Mouse (Mus musculus): ENCODE measurements around the gene Pald1.

Pald1 gene

GRCm38 (mm10) chr10:61383021-61383714 lies at the start of gene Pald1:
Gene Pald1 (minus strand): TSS chr10:61383530.
- DNase-seq (ENCODE audit: low spot score): peak; percentile 91

DNA sequence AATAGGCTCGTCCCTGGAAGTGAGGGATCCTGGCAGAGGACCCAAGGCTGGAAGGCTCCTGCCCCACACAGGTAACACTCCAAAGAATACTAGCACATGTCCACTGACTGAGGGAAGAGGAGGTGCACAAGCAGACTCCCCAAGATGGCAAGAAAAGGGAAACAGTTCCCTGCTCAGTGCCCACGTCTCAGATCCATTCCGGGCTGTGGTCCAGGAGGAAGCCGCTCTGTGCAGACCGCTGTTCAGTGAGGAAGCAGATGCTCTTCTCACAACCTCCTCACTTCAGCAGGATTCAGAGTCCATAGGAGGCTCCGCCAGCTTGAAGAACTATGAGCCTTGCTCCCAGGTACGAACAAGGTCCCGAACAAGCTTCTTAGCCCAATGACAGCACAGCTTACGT lies 48.0 kb upstream of the Pald1 start:
- DNase-seq (ENCODE audit: low spot score): no peak

DNA sequence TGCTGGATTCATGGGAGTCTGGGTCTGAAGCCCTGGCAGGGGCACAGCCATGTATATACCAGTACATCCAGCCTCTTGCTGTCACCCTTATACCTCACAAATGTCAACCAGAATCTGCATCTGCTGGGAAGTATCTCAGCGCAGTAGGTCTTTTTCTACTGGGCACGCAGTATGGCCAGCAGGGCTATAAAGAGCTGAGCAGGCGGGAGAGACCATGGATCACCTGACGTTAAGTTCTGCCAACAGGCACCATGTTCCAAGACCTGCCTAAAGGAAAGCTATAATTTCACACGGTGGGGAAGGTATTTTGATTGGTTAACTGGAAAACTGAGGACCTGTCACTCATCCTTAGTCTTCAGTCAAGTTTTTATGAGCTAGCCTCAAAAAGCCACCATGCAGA lies 45.7 kb upstream of the Pald1 start:
- DNase-seq (ENCODE audit: low spot score): no peak

- DNase-seq (ENCODE audit: low spot score): no peak
Observed at GRCm38 (mm10) chr10:61428416-61428815, 45.1 kb upstream of the Pald1 start.

GRCm38 (mm10) chr10:61427951-61428350 lies 44.6 kb upstream of the Pald1 start:
- DNase-seq (ENCODE audit: low spot score): no peak

- no peak for DNase-seq (ENCODE audit: low spot score)
Observed at GRCm38 (mm10) chr10:61426251-61426757, 43.0 kb upstream of the Pald1 start.

GRCm38 (mm10) chr10:61425047-61425446 lies 41.7 kb upstream of the Pald1 start:
- no peak for DNase-seq (ENCODE audit: low spot score)

- no peak for DNase-seq (ENCODE audit: low spot score)
Observed at GRCm38 (mm10) chr10:61424500-61424899, 41.2 kb upstream of the Pald1 start.

DNA sequence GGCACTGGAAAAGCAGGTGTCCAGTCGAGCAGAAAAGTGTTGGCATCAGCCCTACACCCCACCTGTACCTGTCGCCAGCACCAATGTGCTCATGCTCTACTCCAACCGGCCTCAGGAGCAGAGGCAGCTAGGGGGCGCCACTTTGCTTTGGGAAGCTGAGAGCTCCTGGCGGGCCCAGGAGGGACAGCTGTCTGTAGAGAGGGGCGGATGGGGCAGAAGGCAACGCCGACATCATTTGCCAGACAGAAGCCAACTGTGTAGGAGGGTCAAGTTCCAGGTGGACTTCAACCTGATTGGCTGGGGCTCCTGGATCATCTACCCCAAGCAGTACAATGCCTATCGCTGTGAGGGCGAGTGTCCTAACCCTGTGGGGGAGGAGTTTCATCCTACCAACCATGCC lies 40.0 kb upstream of the Pald1 start:
- DNase-seq (ENCODE audit: low spot score): no peak

DNA sequence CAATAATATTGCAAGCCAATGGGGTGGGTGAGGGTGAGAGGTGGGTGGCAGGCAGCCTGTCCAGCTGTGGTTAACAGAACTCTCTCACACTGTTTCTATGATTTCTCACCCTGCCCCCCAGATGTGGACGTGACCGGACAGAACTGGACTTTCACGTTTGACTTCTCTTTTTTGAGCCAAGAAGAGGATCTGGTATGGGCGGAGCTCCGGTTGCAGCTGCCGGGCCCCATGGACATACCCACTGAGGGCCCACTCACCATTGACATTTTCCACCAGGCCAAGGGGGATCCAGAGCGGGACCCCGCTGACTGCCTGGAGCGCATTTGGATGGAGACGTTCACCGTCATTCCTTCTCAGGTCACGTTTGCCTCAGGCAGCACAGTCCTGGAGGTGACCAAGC lies 39.5 kb upstream of the Pald1 start:
- no peak for DNase-seq (ENCODE audit: low spot score)

DNA sequence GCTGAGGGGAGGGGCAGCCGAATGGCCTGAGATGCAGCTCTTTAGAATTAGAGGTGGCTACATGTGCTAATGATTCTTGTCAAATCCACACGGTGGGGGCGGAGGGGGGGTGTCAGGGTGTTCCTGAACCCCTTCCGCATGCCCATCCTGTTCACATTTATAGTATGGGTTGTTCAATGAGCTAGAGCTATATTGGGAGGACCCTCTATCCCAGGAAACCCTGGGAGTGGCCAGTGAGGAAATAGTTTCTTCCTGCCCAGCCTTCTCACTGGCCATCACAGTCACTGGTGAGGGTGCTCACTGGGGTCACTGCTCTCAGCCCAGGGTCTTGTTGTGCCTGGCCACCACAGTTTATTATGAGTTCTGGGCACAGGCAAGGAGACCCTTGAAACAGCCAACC lies 36.7 kb upstream of the Pald1 start:
- no peak for DNase-seq (ENCODE audit: low spot score)

DNA sequence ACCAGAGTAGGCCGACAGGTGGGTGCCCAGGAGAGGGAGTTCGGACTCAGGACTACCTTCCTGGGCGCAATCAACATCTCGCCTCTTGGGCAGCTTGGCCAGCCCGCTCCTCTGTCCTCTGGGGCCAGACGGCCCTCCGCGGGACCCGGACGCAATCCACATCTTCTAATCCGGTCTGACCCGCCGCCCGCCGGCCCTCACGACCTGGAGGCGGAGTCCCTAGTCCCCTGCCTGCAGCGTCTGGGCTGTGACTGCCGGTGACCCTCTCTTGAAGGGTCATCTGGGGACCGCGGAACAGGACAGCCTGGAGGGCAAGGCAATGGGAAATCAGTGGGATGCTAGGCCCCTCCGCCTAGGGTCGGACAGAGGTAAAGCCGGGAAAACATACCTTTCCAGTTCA lies 35.8 kb upstream of the Pald1 start:
- DNase-seq (ENCODE audit: low spot score): peak; percentile 58

DNA sequence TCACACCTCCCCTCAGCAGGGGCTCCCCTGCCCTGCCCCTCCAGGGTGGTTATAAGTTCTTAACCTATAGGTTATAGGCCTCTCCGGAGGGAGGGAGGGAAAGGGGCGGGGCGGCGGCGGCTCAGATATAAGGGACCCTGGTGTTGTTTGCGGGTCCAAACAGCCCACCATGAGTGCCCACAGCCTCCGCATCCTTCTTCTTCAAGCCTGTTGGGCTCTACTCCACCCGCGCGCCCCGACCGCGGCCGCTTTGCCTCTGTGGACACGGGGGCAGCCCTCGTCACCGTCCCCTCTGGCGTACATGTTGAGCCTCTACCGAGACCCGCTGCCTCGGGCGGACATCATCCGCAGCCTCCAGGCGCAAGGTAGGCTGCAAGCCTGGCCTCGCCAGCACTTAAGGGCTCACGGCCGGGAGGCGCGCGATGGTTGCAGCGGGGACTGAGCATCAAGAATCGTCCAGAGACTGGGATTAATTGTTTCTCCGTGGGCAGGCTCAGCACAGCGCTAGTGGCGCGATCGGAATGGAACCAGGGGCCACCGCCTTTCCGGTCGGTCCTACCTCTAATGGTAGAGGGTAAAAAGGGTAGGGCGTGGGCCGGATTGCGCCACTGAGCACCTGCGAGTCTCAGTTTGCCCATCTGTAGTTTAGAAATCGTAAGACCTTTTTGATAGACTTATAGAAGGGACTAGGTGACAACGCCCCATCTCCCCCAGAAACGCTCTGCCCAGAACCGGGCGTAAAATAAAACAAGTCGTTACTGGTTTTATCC lies 35.0 kb upstream of the Pald1 start:
- DNase-seq (ENCODE audit: low spot score): peak; percentile 58

- DNase-seq (ENCODE audit: low spot score): no peak
Observed at GRCm38 (mm10) chr10:61417672-61418071, 34.3 kb upstream of the Pald1 start, which contains the start of gene Nodal. Gene Nodal (plus strand): TSS chr10:61417972.

GRCm38 (mm10) chr10:61417046-61417445 lies 33.7 kb upstream of the Pald1 start:
- DNase-seq (ENCODE audit: low spot score): no peak

DNA sequence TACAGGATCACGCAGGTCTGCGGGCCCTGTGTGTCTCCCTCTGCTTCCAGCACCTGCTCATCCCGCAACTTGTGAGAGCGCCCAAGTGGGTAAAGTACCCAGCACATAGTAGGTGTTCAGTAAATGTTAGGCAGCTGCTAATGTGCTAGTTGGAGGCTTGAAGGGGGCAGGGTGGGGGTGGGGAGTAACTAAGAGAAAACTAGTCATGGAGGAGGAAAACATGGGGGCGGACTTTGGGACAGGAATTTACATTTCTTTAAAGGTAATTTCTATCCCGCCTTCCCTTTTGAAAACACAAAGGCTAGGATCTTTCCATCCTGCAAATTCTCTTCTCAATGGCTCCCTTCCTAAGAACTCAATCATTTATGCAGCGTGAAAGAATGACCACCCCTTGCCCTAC lies 33.2 kb upstream of the Pald1 start:
- DNase-seq (ENCODE audit: low spot score): no peak

GRCm38 (mm10) chr10:61415890-61416289 lies 32.6 kb upstream of the Pald1 start:
- no peak for DNase-seq (ENCODE audit: low spot score)

DNA sequence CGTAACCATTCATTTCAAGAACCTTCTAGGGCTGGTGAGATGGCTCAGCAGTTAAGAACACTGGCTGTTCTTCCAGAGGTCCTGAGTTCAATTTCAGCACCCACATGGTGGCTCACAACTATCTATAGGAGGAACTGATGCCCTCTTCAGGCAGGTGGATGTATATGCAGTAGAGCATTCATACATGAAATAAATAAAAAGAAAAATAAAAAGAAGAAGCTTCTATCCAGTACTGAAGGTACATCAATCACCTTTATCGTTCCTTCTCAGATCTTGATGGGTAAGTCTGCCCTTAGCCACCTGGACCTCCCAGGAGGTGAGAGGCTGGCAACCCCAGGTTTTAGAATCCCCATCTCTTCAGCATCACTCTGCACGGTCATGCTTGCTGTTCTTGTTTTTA lies 31.9 kb upstream of the Pald1 start:
- no peak for DNase-seq (ENCODE audit: low spot score)

GRCm38 (mm10) chr10:61412910-61413625 lies 29.7 kb upstream of the Pald1 start:
- no peak for DNase-seq (ENCODE audit: low spot score)

DNA sequence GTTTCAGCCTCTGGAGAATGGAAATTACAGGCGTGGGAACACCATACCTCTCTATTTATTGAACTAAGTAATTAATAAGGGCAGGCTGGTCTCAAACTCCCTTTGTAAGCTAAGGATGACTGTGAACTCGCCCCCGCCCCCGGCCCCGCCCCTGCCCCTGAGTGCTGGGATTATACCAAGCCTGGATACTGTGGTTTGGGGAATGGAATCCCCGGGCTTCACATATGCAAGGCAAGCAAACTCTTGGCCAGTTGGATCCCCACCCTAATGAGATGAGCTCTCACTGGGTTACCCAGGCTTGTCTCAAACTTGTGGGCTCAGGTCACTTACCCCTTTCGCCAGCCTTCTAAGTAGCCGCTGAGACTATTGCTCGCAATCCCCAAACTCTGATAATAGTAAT lies 26.9 kb upstream of the Pald1 start:
- no peak for DNase-seq (ENCODE audit: low spot score)

DNA sequence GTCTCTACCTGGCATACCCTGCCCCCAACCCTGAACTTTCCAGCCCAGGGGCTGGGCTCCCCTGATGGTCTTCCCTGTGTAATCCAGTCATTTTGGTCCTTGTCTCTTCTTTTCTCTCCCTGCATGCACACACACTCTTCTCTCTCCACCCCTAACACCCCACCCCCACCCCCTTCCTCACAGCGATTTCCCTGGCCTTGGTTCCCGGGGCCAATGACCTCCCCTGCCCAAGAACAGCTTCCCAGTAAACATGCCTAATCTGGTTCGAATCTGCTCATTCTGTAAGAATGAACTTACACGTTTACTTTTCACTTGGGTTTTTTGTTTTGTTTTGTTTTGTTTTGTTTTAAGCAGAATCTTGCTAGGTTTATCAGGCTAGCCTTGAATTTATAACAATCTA lies 26.4 kb upstream of the Pald1 start:
- DNase-seq (ENCODE audit: low spot score): no peak

DNA sequence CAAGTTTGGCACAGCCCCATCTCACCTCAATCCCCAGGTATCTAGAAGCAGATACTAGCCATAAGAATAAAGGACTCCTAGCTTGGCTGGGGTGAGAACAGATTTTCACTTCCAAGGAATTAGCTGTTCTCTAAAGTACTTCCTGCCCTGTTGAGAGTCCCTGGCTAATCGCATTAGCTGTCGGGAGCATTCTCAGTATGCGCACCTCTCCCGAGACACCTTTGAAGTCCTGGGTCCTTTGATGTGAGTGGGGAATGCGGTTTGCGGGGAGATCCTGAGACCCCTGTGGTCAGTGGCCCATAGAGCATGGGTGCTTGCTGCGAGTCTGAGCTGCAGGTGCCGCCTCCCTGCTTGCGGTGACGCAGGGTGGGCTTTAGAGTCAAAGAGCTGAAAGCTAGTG lies 22.6 kb upstream of the Pald1 start:
- no peak for DNase-seq (ENCODE audit: low spot score)

GRCm38 (mm10) chr10:61402911-61403310 lies 19.6 kb upstream of the Pald1 start:
- DNase-seq (ENCODE audit: low spot score): no peak

Measured in embryo, embryonic 10.5 days (tissue).